In the genomic region with DNA sequence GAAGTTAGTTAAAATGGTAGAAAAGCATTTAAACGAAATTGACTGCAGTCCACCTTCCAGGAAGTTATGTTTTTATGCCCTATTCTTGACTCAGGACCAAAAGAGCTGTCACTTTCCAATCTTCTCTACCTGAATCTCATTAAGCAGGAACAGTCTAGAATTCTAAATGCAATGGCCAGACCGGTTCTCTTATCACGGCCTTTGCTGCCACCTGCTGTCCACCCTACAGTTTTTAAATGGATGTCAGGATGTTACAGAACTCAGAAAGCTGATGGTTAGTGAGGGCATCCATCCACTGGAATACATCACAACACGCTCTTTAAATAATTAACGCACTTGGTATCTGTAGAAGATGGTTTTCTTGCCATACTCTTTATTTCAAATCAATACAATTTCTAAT, we compare ENCODE assay signal across 9 mouse cellular contexts.
DNase-seq lines count a peak whose midpoint lies in the region; ATAC-seq lines count a peak whose summit lies in the region.
"Had no signal": no experiment of that assay in that cellular context is flagged by ENCODE, and none has a peak within 500 bp of the region (broad histone marks: within the 10 kb centered on the region; RNA-seq: fewer than 3 reads in every experiment).

No protein-coding gene starts in this region.

- no peaks in the 10 kb centered on the region for H3K27me3 ChIP-seq in limb, embryonic 11.5 days (ENCODE audit: control insufficient read depth, insufficient read depth, low read length)
- H3K27me3 ChIP-seq in neural tube, embryonic 15.5 days (replicated peaks) = peaks cover 40% of the 10 kb centered on the region

- H3K4me2 ChIP-seq in limb, embryonic 11.5 days (ENCODE audit: low read depth, severe bottlenecking) = no peak overlapping the region
- H3K4me2 ChIP-seq in neural tube, embryonic 15.5 days = no peak overlapping the region

- H3K9ac ChIP-seq in limb, embryonic 11.5 days (ENCODE audit: low read length) = no peak overlapping the region
- H3K9ac ChIP-seq in neural tube, embryonic 15.5 days (replicated peaks) = no peak overlapping the region

- WGBS in limb, embryonic 11.5 days = 16% methylated on average over 5 of the region's 5 CpGs
- WGBS in neural tube, embryonic 15.5 days = 21% methylated on average over 5 of the region's 5 CpGs

- H3K27ac ChIP-seq in limb, embryonic 11.5 days (replicated peaks; ENCODE audit: low read depth, low read length) = no peak overlapping the region
- H3K27ac ChIP-seq in neural tube, embryonic 15.5 days (replicated peaks) = no peak overlapping the region
- H3K27ac ChIP-seq: macrophage had no signal

- H3K36me3 ChIP-seq in limb, embryonic 11.5 days (ENCODE audit: control insufficient read depth, insufficient read depth, low read length) = no peaks in the 10 kb centered on the region
- H3K36me3 ChIP-seq in neural tube, embryonic 15.5 days = no peaks in the 10 kb centered on the region

- no peak overlapping the region for H3K4me3 ChIP-seq in limb, embryonic 11.5 days (ENCODE audit: low read depth, low read length)
- no peak overlapping the region for H3K4me3 ChIP-seq in neural tube, embryonic 15.5 days (replicated peaks)

- no peak for ATAC-seq in limb, embryonic 11.5 days (ENCODE audit: insufficient number of reproducible peaks, low FRiP score, low TSS enrichment, low read depth)
- ATAC-seq in neural tube, embryonic 15.5 days (ENCODE audit: low FRiP score) = peak; percentile 32; the same call in 1 of the 2 replicates
- ATAC-seq in erythroblast, adult 5-6 weeks (replicated peaks; ENCODE audit: low FRiP score, poor library complexity, severe bottlenecking) = no peak

- H3K4me1 ChIP-seq in limb, embryonic 11.5 days (ENCODE audit: control insufficient read depth, insufficient read depth, low read length) = no peaks in the 10 kb centered on the region
- peaks cover 12% of the 10 kb centered on the region for H3K4me1 ChIP-seq in neural tube, embryonic 15.5 days

- peak; percentile 79 for DNase-seq in testis, postnatal 10 days (ENCODE audit: low spot score)
- no peak for DNase-seq in testis, postnatal 14 days (ENCODE audit: low spot score)
- peak; percentile 74 for DNase-seq in adrenal gland, postnatal 14 days
- peak; percentile 79 for DNase-seq in embryo, embryonic 10 days (ENCODE audit: low spot score)
- peak; percentile 59 for DNase-seq in kidney, adult 9 months
- DNase-seq in limb, embryonic 11.5 days (ENCODE audit: low spot score) = peak; percentile 75

- H3K9me3 ChIP-seq in limb, embryonic 11.5 days (ENCODE audit: control insufficient read depth, low read length) = no peaks in the 10 kb centered on the region
- no peaks in the 10 kb centered on the region for H3K9me3 ChIP-seq in neural tube, embryonic 15.5 days (replicated peaks)
